In the genomic region with DNA sequence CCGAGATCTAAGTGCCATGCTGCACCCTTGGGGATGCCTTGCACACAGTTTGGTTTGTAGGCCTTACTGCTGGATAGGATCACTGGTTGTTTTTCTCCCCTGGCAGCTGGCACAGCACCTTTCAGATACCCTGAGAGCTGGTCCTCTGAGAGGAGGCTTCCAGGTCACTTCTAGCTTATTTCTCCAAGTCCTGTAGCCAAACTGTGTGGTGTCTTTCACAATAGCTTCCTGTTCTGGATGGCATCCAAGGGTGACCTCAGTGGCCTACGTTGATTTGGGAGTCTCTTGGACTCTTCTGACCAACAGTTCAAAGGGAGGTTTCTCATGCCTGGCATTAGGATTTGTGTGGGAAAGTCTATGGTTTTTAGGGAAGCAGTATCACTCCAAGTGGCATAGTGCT, we compare ENCODE assay signal across 14 mouse cellular contexts.
DNase-seq lines count a peak whose midpoint lies in the region; ATAC-seq lines count a peak whose summit lies in the region.
"Had no signal": no experiment of that assay in that cellular context is flagged by ENCODE, and none has a peak within 500 bp of the region (broad histone marks: within the 10 kb centered on the region; RNA-seq: fewer than 3 reads in every experiment).

No protein-coding gene starts in this region.

- no peaks in the 10 kb centered on the region for H3K4me1 ChIP-seq in kidney, embryonic 15.5 days
- no peaks in the 10 kb centered on the region for H3K4me1 ChIP-seq in forebrain, embryonic 13.5 days

- H3K36me3 ChIP-seq in kidney, embryonic 15.5 days = no peaks in the 10 kb centered on the region
- H3K36me3 ChIP-seq in forebrain, embryonic 13.5 days (ENCODE audit: poor library complexity, severe bottlenecking) = no peaks in the 10 kb centered on the region
- H3K36me3 ChIP-seq: embryonic facial prominence, embryonic 12.5 days had no signal

- no peak overlapping the region for H3K4me2 ChIP-seq in kidney, embryonic 15.5 days
- H3K4me2 ChIP-seq in forebrain, embryonic 13.5 days = no peak overlapping the region
- H3K4me2 ChIP-seq: embryonic facial prominence, embryonic 12.5 days had no signal

- H3K27me3 ChIP-seq in kidney, embryonic 15.5 days = no peaks in the 10 kb centered on the region
- no peaks in the 10 kb centered on the region for H3K27me3 ChIP-seq in forebrain, embryonic 13.5 days
- H3K27me3 ChIP-seq: embryonic facial prominence, embryonic 12.5 days had no signal

- no peaks in the 10 kb centered on the region for H3K9me3 ChIP-seq in kidney, embryonic 15.5 days (replicated peaks)
- H3K9me3 ChIP-seq in forebrain, embryonic 13.5 days (replicated peaks) = no peaks in the 10 kb centered on the region; the same call in 1 of the 2 replicates
- H3K9me3 ChIP-seq: embryonic facial prominence, embryonic 12.5 days had no signal

- no peak overlapping the region for H3K9ac ChIP-seq in kidney, embryonic 15.5 days
- H3K9ac ChIP-seq in forebrain, embryonic 13.5 days = no peak overlapping the region
- H3K9ac ChIP-seq: embryonic facial prominence, embryonic 12.5 days had no signal

- WGBS in kidney, embryonic 15.5 days = 57% methylated on average over 2 of the region's 2 CpGs
- 63% methylated on average over 2 of the region's 2 CpGs for WGBS in forebrain, embryonic 13.5 days

- DNase-seq in adrenal gland, adult (ENCODE audit: inconsistent age in 2 of 2, low spot score in 1 of 2) = peak; percentile 38 to 81
- DNase-seq in adrenal gland, postnatal 4 days (ENCODE audit: low spot score in 2 of 2) = no peak
- DNase-seq in kidney, postnatal 36 days = peak; percentile 20 to 29
- peak; percentile 68 for DNase-seq in adrenal gland, postnatal 14 days
- DNase-seq in lung, postnatal 10 days = peak; percentile 61
- no peak for DNase-seq in thymus, postnatal 14 days
- DNase-seq: cerebellum, adult 11 months; kidney, postnatal 14 days; liver; midbrain, embryonic 14.5 days had no signal

- no peak for ATAC-seq in kidney, embryonic 15.5 days (replicated peaks; ENCODE audit: low FRiP score)
- no peak for ATAC-seq in forebrain, embryonic 13.5 days

- no peak overlapping the region for H3K4me3 ChIP-seq in kidney, embryonic 15.5 days (replicated peaks)
- H3K4me3 ChIP-seq in forebrain, embryonic 13.5 days = no peak overlapping the region
- H3K4me3 ChIP-seq: embryonic facial prominence, embryonic 12.5 days had no signal

- H3K27ac ChIP-seq in kidney, embryonic 15.5 days = no peak overlapping the region
- H3K27ac ChIP-seq in forebrain, embryonic 13.5 days = no peak overlapping the region
- H3K27ac ChIP-seq: embryonic facial prominence, embryonic 12.5 days; macrophage had no signal

Comparison
In these comparisons a context has a peak if more than half of its experiments do, and no peak if none do; other contexts are left out.
1. DNase-seq: peak in adrenal gland, adult (2 of 2), kidney, postnatal 36 days (2 of 2), adrenal gland, postnatal 14 days (single experiment) and lung, postnatal 10 days (single experiment); none in adrenal gland, postnatal 4 days (0 of 2) and thymus, postnatal 14 days (single experiment).